Mouse (Mus musculus) midbrain, postnatal 0 days (tissue): ENCODE results near the gene Ttyh2. TPM values are rescaled to one million over a fixed set of nuclear protein-coding genes. Genes with fewer than 3 reads are reported as not detected.

Source experiments
- ATAC-seq: fragments of 200-750 bp; cut with Nextera tagmentation; 2 replicates; pipeline ENCODE4 v1.8.0; 2017; ENCODE audit warnings: moderate number of reproducible peaks, mild to moderate bottlenecking, moderate TSS enrichment, moderate library complexity; ENCODE audit not compliant: low FRiP score
- DNase-seq: peaks from one replicate; pipeline ENCODE4 v3.0.0-alpha.2; 2015; ENCODE audit warnings: low spot score
- H3K27ac ChIP-seq: fragments of 300-500 bp; sonication (generic); 2 replicates; pipeline ENCODE4 v1.5.1; 2014; ENCODE audit warnings: low read depth, mild to moderate bottlenecking, low read length, mixed read lengths
- H3K27me3 ChIP-seq: fragments of 300-500 bp; sonication (generic); 2 replicates; pipeline ENCODE4 v1.6.1; 2014; ENCODE audit warnings: low read length, control low read depth, mixed read lengths; ENCODE audit not compliant: insufficient read depth
- H3K36me3 ChIP-seq: fragments of 300-500 bp; sonication (generic); 2 replicates; pipeline ENCODE4 v1.6.1; 2014; ENCODE audit warnings: low read length, control low read depth, mixed read lengths; ENCODE audit not compliant: insufficient read depth
- H3K4me1 ChIP-seq: fragments of 300-500 bp; sonication (generic); 2 replicates; pipeline ENCODE4 v1.6.1; 2014; ENCODE audit warnings: mild to moderate bottlenecking, control low read depth, antibody characterized with exemption, low read length, mixed read lengths; ENCODE audit not compliant: insufficient read depth
- H3K4me2 ChIP-seq: fragments of 300-500 bp; sonication (generic); 2 replicates; pipeline ENCODE4 v1.6.1; 2014; ENCODE audit warnings: low read depth, mild to moderate bottlenecking, low read length, mixed read lengths; ENCODE audit not compliant: poor library complexity, severe bottlenecking
- H3K4me3 ChIP-seq: fragments of 300-500 bp; sonication (generic); 2 replicates; pipeline ENCODE4 v1.5.1; 2014; ENCODE audit warnings: low read depth, mild to moderate bottlenecking, low read length, moderate library complexity
- H3K9ac ChIP-seq: fragments of 300-500 bp; sonication (generic); replicated peaks from 2 replicates; pipeline ENCODE4 v1.6.1; 2014; ENCODE audit warnings: mild to moderate bottlenecking, low read length, moderate library complexity, mixed read lengths; ENCODE audit not compliant: poor library complexity, severe bottlenecking
- H3K9me3 ChIP-seq: fragments of 300-500 bp; sonication (generic); 2 replicates; pipeline ENCODE4 v1.6.1; 2016; ENCODE audit warnings: low read length, control low read depth
- CTCF ChIP-seq: IDR thresholded peaks from 2 replicates; pipeline ENCODE4 v1.5.1; 2016; ENCODE audit warnings: antibody characterized with exemption, mild to moderate bottlenecking
- WGBS: fragments of 180-500 bp; shearing (Covaris S2); extraction: QIAGEN DNeasy Blood & Tissue Kit; methylation state at CpG from one replicate; pipeline ENCODE4 v1.1.7; 2014; 5-methylcytosine and 5-hydroxymethylcytosine counted together
- polyA plus RNA-seq: library from polyadenylated mRNA; unstranded; fragments of >200 nt; fragmentation: Nextera tagmentation; extraction: Ambion mirVana; gene quantifications from 2 replicates; pipeline ENCODE4 v1.2.1, GENCODE M21; 2015
- total RNA-seq: library from RNA; depleted of rRNA; stranded (reverse); fragments of >200 nt; gene quantifications from 2 replicates; pipeline ENCODE4 v1.2.3, GENCODE M21; 2014

Gene Ttyh2
- total and polyA plus RNA-seq, 2 experiments from 2014 or later, result 27.1 to 58.2 TPM

- H3K27ac ChIP-seq, result no peak overlapping the region
- ATAC-seq (no peak), DNase-seq (no peak)
- H3K9me3 ChIP-seq, result no peaks in the 10 kb centered on the region
- H3K9ac ChIP-seq, result no peak overlapping the region
- no peaks in the 10 kb centered on the region for H3K36me3 ChIP-seq
- H3K4me3 ChIP-seq, result no peak overlapping the region
- no peak for TF ChIP-seq CTCF
- peaks cover 3% of the 10 kb centered on the region; the same call in 1 of the 2 replicates for H3K4me1 ChIP-seq
- no peak overlapping the region for H3K4me2 ChIP-seq
- peaks cover 8% of the 10 kb centered on the region; the same call in 1 of the 2 replicates for H3K27me3 ChIP-seq
- WGBS, result 90% methylated on average over 8 of the region's 8 CpGs
Measured at GRCm38 (mm10) chr11:114641136-114641535, 34.1 kb upstream of the Ttyh2 start.

DNA sequence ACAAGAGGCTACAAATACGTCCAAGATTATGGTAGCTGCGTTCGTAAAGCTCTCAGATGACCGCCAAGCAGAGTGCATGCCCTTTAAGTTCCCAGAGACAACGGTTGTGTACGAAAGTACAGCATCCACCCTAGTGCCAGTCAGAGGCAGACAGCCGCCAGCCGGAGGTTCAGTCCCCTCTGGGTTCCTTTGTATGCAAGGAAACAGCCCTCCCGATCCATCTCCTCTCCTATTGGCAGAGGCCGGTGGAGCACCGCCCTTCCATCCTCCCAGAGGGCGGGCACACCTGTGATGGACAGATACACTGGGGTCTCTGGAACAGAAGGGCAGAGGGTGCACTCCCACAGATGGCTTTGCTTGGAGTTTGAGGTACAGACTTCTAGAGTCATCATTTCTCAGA lies 33.0 kb upstream of the Ttyh2 start:
- H3K9me3 ChIP-seq, result no peaks in the 10 kb centered on the region
- no peak for ATAC-seq
- no peak for DNase-seq
- 54% methylated on average over 12 of the region's 12 CpGs for WGBS
- H3K27me3 ChIP-seq, result peaks cover 8% of the 10 kb centered on the region; the same call in 1 of the 2 replicates
- TF ChIP-seq CTCF, result no peak
- no peak overlapping the region for H3K9ac ChIP-seq
- H3K4me2 ChIP-seq, result no peak overlapping the region
- no peaks in the 10 kb centered on the region for H3K36me3 ChIP-seq
- H3K4me1 ChIP-seq, result peaks cover 3% of the 10 kb centered on the region; the same call in 1 of the 2 replicates
- no peak overlapping the region for H3K4me3 ChIP-seq
- no peak overlapping the region for H3K27ac ChIP-seq

- no peak for TF ChIP-seq CTCF
- peaks cover 3% of the 10 kb centered on the region; the same call in 1 of the 2 replicates for H3K4me1 ChIP-seq
- H3K9me3 ChIP-seq, result no peaks in the 10 kb centered on the region
- H3K27me3 ChIP-seq, result peaks cover 8% of the 10 kb centered on the region; the same call in 1 of the 2 replicates
- H3K9ac ChIP-seq, result no peak overlapping the region
- ATAC-seq (no peak), DNase-seq (no peak)
- H3K36me3 ChIP-seq, result no peaks in the 10 kb centered on the region
- no peak overlapping the region for H3K4me2 ChIP-seq
- H3K27ac ChIP-seq, result no peak overlapping the region
- H3K4me3 ChIP-seq, result no peak overlapping the region
- WGBS, result 77% methylated on average over 11 of the region's 11 CpGs
Measured at GRCm38 (mm10) chr11:114642926-114643325, 32.3 kb upstream of the Ttyh2 start.

DNA sequence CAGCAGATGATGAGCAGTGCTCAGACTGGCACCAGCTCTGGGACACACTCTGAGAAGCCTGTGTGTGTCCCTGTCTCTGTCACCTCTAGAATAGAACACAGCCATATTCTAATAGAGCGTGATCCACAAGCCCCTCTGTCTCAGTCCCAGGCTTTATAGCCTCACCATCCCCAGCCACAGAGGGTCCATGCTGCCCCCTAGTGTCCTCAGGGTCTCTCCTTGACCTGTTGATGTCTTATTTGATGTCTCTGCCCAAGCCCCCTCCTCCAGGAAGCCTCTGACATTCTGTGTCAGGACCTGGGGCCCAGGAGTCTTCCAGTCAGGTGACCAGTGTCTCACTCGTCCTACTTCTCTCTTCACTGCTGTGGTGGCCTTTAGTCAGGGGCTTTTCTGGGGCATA lies 31.1 kb upstream of the Ttyh2 start:
- Histone ChIP-seq H3K9me3 (no peaks in the 10 kb centered on the region), H3K4me3 (no peak overlapping the region), H3K9ac (no peak overlapping the region), H3K4me1 (peaks cover 3% of the 10 kb centered on the region; the same call in 1 of the 2 replicates), H3K27me3 (peaks cover 8% of the 10 kb centered on the region; the same call in 1 of the 2 replicates), H3K4me2 (no peak overlapping the region), H3K27ac (no peak overlapping the region), H3K36me3 (no peaks in the 10 kb centered on the region)
- TF ChIP-seq CTCF, result peak; percentile 35
- 60% methylated on average over 2 of the region's 2 CpGs for WGBS
- DNase-seq, result no peak
- no peak for ATAC-seq

DNA sequence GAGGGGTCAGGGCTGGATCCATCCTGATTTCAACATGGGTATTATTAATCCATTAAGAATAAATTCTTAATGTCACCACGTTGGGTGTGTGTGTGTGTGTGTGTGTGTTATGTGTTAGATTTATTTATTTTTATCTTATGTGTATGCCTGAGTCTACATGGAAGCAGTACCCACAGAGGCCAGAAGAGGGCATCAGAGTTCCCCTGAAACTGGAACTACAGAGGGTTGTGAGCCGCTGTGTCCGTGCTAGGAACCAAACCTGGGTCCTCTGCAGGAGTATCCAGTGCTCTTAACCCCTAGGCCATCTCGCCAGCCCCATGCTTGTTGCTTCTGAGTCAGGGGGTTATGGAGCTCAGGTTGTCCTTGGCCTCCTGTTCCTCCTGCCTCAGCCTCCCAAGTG lies 25.7 kb upstream of the Ttyh2 start:
- H3K4me2 ChIP-seq, result no peak overlapping the region
- DNase-seq (no peak), ATAC-seq (no peak)
- 0 out of 2 replicates have a peak, but pooled peaks cover 4% of the 10 kb centered on the region for H3K27me3 ChIP-seq
- H3K4me3 ChIP-seq, result no peak overlapping the region
- H3K9ac ChIP-seq, result no peak overlapping the region
- no peaks in the 10 kb centered on the region for H3K9me3 ChIP-seq
- H3K4me1 ChIP-seq, result peaks cover 4% of the 10 kb centered on the region; the same call in 1 of the 2 replicates
- H3K27ac ChIP-seq, result no peak overlapping the region
- H3K36me3 ChIP-seq, result no peaks in the 10 kb centered on the region
- peak; percentile 35 for TF ChIP-seq CTCF
- 68% methylated on average over 4 of the region's 4 CpGs for WGBS

- TF ChIP-seq CTCF, result peak; percentile 10; the same call in 1 of the 2 replicates
- no peaks in the 10 kb centered on the region for H3K36me3 ChIP-seq
- no peak overlapping the region for H3K4me3 ChIP-seq
- 6% methylated on average over 16 of the region's 16 CpGs for WGBS
- peaks cover 4% of the 10 kb centered on the region; the same call in 1 of the 2 replicates for H3K4me1 ChIP-seq
- H3K27me3 ChIP-seq, result 0 out of 2 replicates have a peak, but pooled peaks cover 4% of the 10 kb centered on the region
- H3K9me3 ChIP-seq, result no peaks in the 10 kb centered on the region
- no peak overlapping the region for H3K27ac ChIP-seq
- ATAC-seq (peak; percentile 62; the same call in 1 of the 2 replicates), DNase-seq (no peak)
- 0 out of 2 replicates have a peak overlapping the region, but pooled peaks have one; percentile 19 for H3K9ac ChIP-seq
- peak overlapping the region; percentile 20 for H3K4me2 ChIP-seq
Measured at GRCm38 (mm10) chr11:114652531-114652930, 22.7 kb upstream of the Ttyh2 start.
